Mouse (Mus musculus): ENCODE results near the gene Pygb.
A peak's percentile ranks its signal among the peaks of the same experiment; 100 is the strongest.

Gene Pygb

DNA sequence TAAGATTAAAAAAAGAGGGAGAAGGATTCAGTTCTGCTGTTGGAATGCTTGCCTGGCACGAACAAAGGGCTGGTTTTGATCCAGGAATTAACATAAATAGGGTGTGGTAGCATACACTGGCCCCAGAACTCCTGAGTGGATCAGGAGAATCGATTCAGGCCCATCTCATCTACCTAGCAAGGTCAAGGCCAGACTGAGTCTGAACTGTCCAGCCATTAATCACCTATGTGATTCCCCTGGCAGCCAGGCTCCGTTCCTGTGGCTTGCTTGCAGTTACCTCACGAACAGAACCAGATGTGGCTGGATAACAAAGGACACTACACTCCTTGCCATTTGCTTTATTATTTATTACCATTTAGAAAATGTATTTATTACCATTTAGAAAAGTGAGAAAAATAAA lies 6.8 kb downstream of the Pygb start:
- DNase-seq (ENCODE audit: low read depth, low spot score): no peak

DNA sequence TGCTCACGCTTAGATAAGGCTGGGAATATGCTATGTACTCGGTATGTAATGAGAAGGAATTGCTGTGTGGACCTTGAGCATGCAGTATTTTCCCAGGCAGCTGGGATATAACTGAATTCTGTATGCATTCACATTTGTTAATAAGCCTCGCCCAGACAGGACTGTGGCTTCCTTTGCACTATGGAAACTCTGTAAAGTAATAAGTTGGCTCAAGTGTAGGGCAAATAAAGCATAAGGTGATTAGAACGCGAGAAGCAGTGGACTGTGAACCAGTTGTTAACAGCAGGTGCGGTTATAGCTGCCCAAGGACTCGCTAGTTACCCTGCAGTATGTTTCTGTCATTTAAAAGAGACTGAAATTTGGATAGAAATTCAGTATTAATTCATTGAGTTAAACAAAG lies 11.5 kb downstream of the Pygb start:
- no peak for DNase-seq (ENCODE audit: low read depth, low spot score)

DNA sequence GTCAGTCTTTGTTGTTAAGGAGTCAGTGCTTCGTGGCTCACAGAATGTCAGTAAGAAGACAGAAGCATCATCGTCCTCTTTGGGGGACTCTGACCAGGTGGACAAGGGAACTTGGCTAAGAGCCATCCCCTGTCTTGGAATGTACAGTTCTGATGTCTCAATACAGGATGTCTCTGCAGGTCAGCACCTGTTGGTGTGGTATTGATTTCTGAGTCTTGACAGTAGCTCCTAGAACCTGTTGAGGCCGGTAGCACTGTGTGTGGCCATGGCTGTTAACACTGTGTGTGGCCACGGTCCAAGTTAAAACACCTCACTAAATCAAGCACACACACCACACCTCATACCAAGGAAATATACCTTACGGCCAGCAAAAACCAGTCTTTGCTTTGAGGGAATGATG lies 14.1 kb downstream of the Pygb start:
- DNase-seq (ENCODE audit: low read depth, low spot score): no peak

DNA sequence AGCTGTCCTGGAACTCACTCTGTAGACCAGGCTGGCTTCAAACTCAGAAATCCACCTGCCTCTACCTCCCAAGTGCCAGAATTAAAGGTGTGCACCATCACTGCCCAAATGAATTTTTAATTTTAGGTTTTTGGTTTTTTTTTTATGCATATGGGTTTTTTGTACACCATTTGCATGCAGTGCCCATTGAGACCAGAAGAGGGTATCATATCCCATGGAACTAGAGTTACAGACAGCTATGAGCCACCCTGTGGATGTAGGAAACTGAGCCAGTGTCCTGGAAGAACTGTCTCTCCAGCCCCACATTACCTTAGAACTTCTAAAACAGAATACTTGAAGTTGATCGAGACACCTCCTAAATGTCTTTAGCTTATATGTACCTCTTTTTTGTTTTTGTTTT lies 16.5 kb downstream of the Pygb start:
- peak; percentile 37 for DNase-seq (ENCODE audit: low read depth, low spot score)

- no peak for DNase-seq (ENCODE audit: low read depth, low spot score)
These were observed 21.8 kb downstream of the Pygb start for GRCm38 (mm10) chr2:150808381-150808780.

- DNase-seq (ENCODE audit: low read depth, low spot score): no peak
These were observed 22.3 kb downstream of the Pygb start for GRCm38 (mm10) chr2:150808812-150809211.

GRCm38 (mm10) chr2:150810603-150811002 lies 24.1 kb downstream of the Pygb start:
- no peak for DNase-seq (ENCODE audit: low read depth, low spot score)

GRCm38 (mm10) chr2:150812816-150813215 lies 26.3 kb downstream of the Pygb start:
- no peak for DNase-seq (ENCODE audit: low read depth, low spot score)

DNA sequence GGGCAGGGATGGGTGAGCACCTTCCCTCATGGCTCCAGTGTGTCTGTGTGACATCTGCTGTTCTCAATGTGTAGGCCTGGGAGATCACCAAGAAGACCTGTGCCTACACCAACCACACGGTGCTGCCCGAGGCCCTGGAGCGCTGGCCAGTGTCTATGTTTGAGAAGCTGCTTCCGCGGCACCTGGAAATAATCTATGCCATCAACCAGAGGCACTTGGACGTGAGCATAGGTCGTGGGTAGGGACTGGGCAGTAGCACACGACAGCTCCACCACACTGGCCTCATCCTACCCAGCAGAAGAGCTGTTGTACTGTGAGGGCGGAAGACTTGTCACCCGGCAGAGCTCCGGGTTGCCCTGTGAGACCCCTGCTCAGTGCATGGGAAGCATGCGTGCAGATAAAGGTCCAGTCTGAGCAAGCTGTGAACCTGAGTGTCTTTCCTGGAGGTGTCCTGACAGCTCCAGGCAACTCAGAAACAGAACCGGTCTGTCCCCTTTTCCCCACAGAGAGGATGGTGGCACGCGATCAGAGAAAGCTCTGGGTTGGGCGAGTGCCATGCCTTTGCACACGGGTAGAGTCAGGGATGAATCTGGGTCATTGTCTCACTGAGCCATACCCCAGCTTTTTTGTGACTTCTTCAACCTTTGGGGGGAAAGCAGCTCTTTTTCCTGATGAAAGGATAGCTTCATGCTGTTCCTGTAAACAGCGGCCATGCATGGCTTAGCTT lies 30.3 kb downstream of the Pygb start:
- DNase-seq (ENCODE audit: low read depth, low spot score): no peak

GRCm38 (mm10) chr2:150818742-150819141 lies 32.2 kb downstream of the Pygb start:
- no peak for DNase-seq (ENCODE audit: low read depth, low spot score)

DNA sequence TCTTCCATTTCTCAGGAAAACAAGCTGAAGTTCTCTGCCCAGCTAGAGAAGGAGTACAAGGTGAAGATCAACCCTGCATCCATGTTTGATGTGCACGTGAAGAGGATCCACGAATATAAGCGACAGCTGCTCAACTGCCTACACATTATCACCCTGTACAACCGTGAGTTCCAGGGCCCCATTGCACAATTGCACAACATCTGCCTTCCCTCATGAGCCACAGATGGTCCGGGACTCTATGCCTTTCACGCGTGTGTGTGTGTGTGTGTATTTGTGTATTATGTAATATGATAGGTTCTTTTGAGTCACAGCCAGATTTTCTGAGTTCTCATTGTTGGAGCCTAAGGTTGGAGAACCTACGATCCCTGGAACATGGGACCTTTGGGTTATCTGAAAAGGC lies 34.2 kb downstream of the Pygb start:
- no peak for DNase-seq (ENCODE audit: low read depth, low spot score)

DNA sequence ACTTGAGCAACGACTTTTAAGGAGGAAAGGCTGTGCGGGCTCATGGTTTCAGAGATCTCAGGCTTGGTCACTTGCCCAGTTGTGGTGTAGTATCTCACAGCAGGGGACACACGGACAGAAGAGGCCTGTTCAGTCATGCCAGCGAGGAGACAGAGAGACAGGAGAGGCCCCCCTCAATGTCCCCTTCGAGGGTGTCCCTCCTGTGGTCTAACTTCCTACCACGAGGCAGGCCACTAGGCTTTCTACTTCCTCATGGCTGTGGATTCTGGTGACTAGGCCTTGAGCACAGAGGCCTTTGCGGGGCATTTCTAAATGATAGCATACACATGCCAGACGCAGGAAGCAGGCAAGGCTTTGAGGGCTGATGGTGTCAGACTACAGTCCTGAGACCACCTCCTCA lies 36.5 kb downstream of the Pygb start:
- DNase-seq (ENCODE audit: low read depth, low spot score): no peak

- no peak for DNase-seq (ENCODE audit: low read depth, low spot score)
These were observed 39.9 kb downstream of the Pygb start for GRCm38 (mm10) chr2:150826426-150826825.

- DNase-seq (ENCODE audit: low read depth, low spot score): no peak
These were observed 41.6 kb downstream of the Pygb start for GRCm38 (mm10) chr2:150828164-150828563.

- DNase-seq (ENCODE audit: low read depth, low spot score): peak; percentile 18
These were observed 42.1 kb downstream of the Pygb start for GRCm38 (mm10) chr2:150828654-150829053.

DNA sequence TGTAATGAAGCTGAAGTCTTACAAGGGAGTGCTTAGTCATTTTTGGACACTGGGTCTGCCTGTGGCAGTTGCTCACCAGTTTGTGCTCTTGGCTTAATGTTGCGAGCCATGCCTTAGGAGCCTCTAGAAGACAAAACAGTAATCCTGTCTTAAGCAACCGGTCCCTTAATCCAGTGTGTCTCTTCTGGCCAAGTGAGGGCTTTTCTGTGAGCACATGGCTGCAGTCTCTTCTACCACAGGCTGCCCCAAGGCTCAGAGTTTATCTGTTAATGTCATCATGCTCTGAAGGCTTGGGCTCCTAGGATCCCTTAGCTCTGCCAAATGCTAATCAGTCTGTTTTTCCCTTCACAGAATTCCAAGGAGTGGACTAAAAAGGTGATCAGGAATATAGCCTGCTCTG lies 43.5 kb downstream of the Pygb start:
- DNase-seq (ENCODE audit: low read depth, low spot score): no peak

GRCm38 (mm10) chr2:150830911-150831441 lies 44.4 kb downstream of the Pygb start:
- no peak for DNase-seq (ENCODE audit: low read depth, low spot score)

DNA sequence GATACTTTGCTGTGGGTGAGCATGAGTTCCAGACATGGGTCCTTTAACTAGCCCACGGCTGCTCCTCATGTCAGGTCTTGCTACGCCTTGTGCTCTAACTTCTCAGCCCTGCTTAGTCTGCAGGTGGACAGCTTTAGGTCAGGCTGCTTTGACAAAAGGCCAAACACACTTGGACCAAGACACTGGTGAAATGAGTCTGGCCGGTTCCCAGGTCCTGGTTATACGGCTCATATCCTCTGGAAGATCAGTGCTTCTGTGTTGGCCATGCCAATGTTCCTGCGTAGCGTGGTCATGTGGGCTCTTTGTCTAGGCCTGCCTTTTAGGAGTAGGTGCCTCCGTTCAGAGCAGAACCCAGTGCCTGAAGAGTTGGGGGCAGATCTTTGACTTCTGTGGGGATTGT lies 45.5 kb downstream of the Pygb start:
- DNase-seq (ENCODE audit: low read depth, low spot score): no peak

GRCm38 (mm10) chr2:150834616-150835015 lies 48.1 kb downstream of the Pygb start:
- DNase-seq (ENCODE audit: low read depth, low spot score): no peak

DNA sequence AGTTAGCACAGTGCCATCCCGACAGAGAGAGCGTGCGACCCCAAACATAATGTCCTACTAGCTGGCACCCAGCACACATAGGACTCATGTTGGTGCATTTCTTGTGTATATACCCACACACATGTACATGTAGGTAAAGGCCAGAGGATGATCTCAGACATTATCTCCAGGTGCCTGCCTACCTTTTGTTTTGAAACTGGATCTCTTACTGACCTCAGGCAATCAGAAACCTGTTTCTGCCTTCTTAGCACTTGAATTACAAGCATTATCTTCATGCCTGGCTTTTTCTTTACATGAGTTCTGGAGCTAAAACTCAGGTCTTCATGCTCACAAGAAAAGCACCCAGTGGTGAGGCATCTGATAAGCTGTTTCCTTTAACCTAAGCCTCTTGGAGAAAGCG lies 49.4 kb downstream of the Pygb start:
- no peak for DNase-seq (ENCODE audit: low read depth, low spot score)

DNA sequence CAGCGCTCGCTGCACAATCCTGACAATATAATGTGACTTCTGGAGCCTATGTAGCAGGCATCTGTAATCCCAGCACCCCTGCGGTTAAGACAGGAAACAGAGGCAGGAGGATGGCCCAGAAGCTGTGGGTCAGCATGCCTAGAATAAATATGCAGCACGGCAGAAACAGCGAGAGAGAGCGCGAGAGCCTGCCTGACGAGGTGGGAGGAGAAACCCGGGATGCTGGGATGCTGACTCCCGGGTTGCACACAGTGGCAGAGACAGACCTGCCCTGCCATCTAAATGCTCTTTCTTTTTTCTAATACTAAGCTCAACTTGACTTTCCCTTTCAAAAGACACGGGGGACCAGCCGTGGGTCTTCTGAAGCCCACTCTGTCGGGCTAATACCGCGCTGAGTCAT lies 50.4 kb downstream of the Pygb start:
- peak; percentile 55 for DNase-seq (ENCODE audit: low read depth, low spot score)

DNA sequence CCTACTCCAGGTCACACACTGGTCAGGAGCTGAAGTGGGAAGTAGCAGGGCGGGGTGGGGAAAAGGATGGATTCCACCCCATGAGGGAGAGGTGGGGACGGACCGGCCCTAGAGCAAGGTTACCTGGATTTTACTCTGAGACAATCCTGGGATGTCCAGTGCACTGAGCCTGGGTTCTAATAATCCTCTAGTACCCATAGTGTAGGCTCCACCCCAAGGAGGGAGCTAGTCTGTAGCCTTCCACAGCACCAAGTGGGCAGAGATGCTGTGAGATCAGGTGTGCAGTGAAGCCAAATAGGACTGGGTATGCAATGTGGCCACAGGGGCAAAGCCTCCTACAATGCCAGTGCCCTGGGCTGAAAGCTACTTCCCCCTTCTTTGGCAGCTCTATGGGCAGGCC lies 51.2 kb downstream of the Pygb start:
- no peak for DNase-seq (ENCODE audit: low read depth, low spot score)

- no peak for DNase-seq (ENCODE audit: low read depth, low spot score)
These were observed 53.3 kb downstream of the Pygb start for GRCm38 (mm10) chr2:150839686-150840471.
